Mouse (Mus musculus) liver, adult 2 months (tissue): Measurements from ENCODE around the gene Ptprd. TPM values are rescaled to one million over a fixed set of nuclear protein-coding genes. Genes with fewer than 3 reads are reported as not detected.

ENCODE experiments used
- DNase-seq: peaks from one replicate; pipeline ENCODE4 v3.0.0-alpha.2; 2011; ENCODE audit warnings: low read depth, low spot score; ENCODE audit errors: extremely low read depth
- H3K27ac ChIP-seq: fragments of 200-500 bp; replicated peaks from 2 replicates; pipeline ENCODE4 v1.5.1; 2012; ENCODE audit warnings: low read depth, mild to moderate bottlenecking, control low read depth, inconsistent platforms, low read length; ENCODE audit not compliant: insufficient read depth
- H3K27me3 ChIP-seq: fragments of 200-500 bp; 2 replicates; pipeline ENCODE4 v1.6.1; 2012; ENCODE audit warnings: mild to moderate bottlenecking, moderate library complexity, low read length, inconsistent platforms; ENCODE audit not compliant: control insufficient read depth, insufficient read depth
- H3K36me3 ChIP-seq: fragments of 200-500 bp; 2 replicates; pipeline ENCODE4 v1.6.1; 2012; ENCODE audit warnings: low read length, inconsistent platforms; ENCODE audit not compliant: control insufficient read depth, insufficient read depth
- H3K4me1 ChIP-seq: fragments of 200-500 bp; 2 replicates; pipeline ENCODE4 v1.6.1; 2011; ENCODE audit warnings: low read length; ENCODE audit not compliant: control insufficient read depth, insufficient read depth
- H3K4me3 ChIP-seq: fragments of 200-500 bp; 2 replicates; pipeline ENCODE4 v1.5.1; 2011; ENCODE audit warnings: low read depth, mild to moderate bottlenecking, control low read depth, low read length, moderate library complexity; ENCODE audit not compliant: insufficient read depth
- H3K79me2 ChIP-seq: fragments of 200-500 bp; 2 replicates; pipeline ENCODE4 v1.6.1; 2012; ENCODE audit warnings: inconsistent platforms, mild to moderate bottlenecking, low read length, moderate library complexity; ENCODE audit not compliant: control insufficient read depth, insufficient read depth
- H3K9ac ChIP-seq: fragments of 200-500 bp; 2 replicates; pipeline ENCODE4 v1.6.1; 2012; ENCODE audit warnings: low read depth, mild to moderate bottlenecking, control low read depth, inconsistent platforms, low read length
- CTCF ChIP-seq: fragments of 200-500 bp; IDR thresholded peaks from 2 replicates; pipeline ENCODE4 v1.5.1; 2011; ENCODE audit warnings: low read depth, low read length, control low read depth
- POLR2A ChIP-seq: fragments of 200-500 bp; IDR thresholded peaks from 2 replicates; pipeline ENCODE4 v1.6.1; 2011; ENCODE audit warnings: low read length, control low read depth; ENCODE audit not compliant: insufficient read depth; ENCODE audit errors: extremely low read depth
- WGBS: fragments of 180-500 bp; shearing (Covaris S2); methylation state at CpG from one replicate; pipeline ENCODE4 v1.1.7; 2018; 5-methylcytosine and 5-hydroxymethylcytosine counted together
- polyA plus RNA-seq: library from polyadenylated mRNA; depleted of rRNA; stranded (reverse); fragments of >200 nt; gene quantifications from 2 replicates; pipeline ENCODE4 v1.2.3, GENCODE M21; 2012
- total RNA-seq: library from RNA; depleted of rRNA; stranded (reverse); fragments of >200 nt; gene quantifications from 2 replicates; pipeline ENCODE4 v1.2.3, GENCODE M21; 2014

Ptprd gene
- total and polyA plus RNA-seq, 2 experiments, result 15.4 to 127 TPM

DNA sequence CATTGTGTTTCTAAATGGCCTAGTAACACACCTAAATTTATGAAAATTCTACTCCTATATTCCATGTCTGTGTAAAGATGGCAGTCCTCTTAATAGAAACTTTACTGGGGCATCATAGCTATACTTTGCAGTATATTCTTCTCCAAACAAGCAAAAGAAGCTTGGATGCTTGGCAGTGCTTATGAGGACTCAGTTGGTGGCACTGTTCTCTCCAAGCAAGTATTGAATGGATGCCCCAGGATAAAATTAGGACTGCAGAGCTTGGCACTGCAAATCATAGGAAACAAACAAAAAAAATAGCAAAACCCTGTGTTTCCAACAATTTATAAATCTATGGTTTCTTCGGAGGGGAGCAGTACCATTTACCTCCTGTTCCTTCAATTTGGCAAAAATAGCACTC is 549.5 kb downstream of the Ptprd start:
- H3K4me1 ChIP-seq, result no peaks in the 10 kb centered on the region
- no peak overlapping the region for H3K27ac ChIP-seq
- no peaks in the 10 kb centered on the region for H3K79me2 ChIP-seq
- H3K9ac ChIP-seq, result no peak overlapping the region
- no peak overlapping the region for H3K4me3 ChIP-seq
- 72% methylated on average over 1 of the region's 1 CpGs for WGBS
- TF ChIP-seq POLR2A, result no peak
- no peak for TF ChIP-seq CTCF
- H3K27me3 ChIP-seq, result no peaks in the 10 kb centered on the region
- DNase-seq, result no peak
- H3K36me3 ChIP-seq, result no peaks in the 10 kb centered on the region

DNA sequence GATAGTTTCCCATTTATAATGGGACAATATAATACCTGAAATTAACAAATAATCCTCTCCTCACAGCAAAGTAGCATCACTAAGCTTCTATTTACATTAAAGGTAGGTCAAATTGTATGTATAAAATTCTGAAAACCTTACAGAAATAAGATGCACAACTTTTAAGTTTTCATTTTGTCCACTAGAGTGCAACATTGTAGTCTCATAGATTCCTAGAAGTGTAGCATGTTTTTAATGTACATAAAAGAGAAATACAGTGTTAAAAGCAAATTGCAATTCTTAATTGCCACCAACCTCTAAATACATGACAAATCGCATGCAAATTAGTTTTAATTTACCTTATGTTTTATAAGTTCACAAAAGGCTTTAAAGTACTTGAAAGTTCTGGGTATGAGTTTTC is 556.1 kb downstream of the Ptprd start:
- no peaks in the 10 kb centered on the region for H3K36me3 ChIP-seq
- DNase-seq, result no peak
- no peak overlapping the region for H3K4me3 ChIP-seq
- H3K27me3 ChIP-seq, result no peaks in the 10 kb centered on the region
- H3K9ac ChIP-seq, result no peak overlapping the region
- H3K79me2 ChIP-seq, result no peaks in the 10 kb centered on the region
- TF ChIP-seq CTCF, result no peak
- TF ChIP-seq POLR2A, result no peak
- H3K4me1 ChIP-seq, result no peaks in the 10 kb centered on the region
- no peak overlapping the region for H3K27ac ChIP-seq
- 75% methylated on average over 1 of the region's 1 CpGs for WGBS

DNA sequence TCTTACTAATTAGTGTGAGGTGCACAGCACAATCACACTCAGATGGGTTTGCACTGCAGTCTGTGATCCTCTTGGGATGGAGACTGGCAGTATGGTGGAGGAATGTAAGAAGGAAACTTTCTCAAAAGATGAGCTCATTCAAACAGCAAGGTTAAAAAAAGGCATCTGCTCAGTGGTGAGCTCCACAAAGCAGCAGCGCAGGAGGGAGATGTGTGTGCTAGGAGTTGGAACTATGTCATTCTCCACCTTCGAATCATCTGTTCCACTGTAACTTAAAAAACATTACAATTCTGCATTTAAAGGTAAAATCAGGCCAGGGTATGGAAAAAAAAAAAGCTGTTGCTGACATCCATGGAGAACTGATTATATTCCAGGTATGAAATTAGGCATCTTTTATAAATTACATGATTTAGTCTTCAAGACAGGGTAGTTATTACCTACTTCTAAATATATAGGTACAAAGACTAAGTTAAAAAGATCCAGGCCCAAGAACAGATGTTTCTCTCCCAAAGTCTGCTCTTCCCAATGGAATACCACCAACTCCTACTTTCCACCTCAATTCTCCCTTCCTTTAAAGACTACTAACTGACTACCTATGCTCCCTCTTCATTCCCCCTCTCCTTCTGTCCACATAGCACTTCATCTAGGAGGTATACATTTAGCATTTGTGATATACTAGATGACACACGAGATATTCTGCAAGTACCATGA is 562.0 kb downstream of the Ptprd start:
- Histone ChIP-seq H3K27me3 (no peaks in the 10 kb centered on the region), H3K27ac (no peak overlapping the region), H3K4me3 (no peak overlapping the region), H3K36me3 (no peaks in the 10 kb centered on the region), H3K79me2 (no peaks in the 10 kb centered on the region), H3K4me1 (no peaks in the 10 kb centered on the region), H3K9ac (no peak overlapping the region)
- WGBS, result 73% methylated on average over 3 of the region's 3 CpGs
- TF ChIP-seq CTCF, result no peak
- no peak for DNase-seq

DNA sequence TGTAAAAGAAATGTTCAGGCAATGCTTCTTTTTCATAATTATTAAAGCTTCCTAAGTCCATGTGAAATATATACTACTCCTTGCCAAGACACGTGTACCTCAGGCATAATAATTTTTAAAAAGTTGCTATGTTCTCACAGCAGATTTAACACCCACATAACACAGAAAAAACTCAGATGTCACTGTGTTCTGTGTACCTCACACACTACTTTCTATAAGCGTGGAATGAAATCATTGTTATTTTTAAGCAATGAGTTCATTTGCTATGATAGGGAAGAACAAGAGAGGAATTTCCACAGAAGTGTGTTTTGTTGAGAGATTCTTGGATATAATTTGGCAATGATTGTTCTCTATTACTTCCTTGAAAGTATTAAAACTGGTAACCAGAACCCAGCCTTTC is 562.9 kb downstream of the Ptprd start:
- Histone ChIP-seq H3K79me2 (no peaks in the 10 kb centered on the region), H3K27me3 (no peaks in the 10 kb centered on the region), H3K4me1 (no peaks in the 10 kb centered on the region), H3K4me3 (no peak overlapping the region), H3K36me3 (no peaks in the 10 kb centered on the region), H3K27ac (no peak overlapping the region), H3K9ac (no peak overlapping the region)
- no peak for TF ChIP-seq POLR2A
- TF ChIP-seq CTCF, result no peak
- no peak for DNase-seq
- 78% methylated on average over 2 of the region's 2 CpGs for WGBS

DNA sequence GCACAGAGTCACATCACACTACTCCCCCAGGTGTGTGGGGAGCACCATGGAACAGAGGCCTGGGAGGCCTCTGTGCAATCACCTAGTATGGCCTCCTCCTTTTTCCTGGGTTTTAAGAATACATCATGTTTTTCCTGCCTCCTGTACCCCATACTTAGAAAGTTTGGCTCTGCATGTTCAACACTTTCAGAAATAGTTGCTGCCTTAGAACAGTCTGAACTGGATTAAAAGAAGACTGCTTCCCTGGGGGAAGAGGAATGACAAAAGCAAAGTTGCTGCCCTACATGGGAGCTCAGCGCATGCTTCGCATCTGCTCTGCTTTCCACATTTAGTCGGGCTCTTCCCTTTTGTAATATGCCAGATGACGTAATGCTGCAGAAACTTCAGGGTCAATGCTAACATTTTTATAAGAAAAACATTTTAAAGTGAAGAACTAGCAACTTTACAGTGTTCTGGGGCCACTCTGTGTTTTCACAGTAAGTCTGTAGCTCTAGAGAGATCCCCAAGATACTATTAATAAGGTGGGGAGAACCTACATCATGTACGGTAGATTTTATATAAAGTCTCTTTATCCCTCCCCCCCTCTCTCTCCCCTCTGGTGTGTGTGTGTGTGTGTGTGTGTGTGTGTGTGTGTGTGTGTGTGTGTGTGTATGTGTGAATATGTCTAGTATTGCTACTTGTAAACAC is 564.2 kb downstream of the Ptprd start:
- Histone ChIP-seq H3K4me3 (no peak overlapping the region), H3K79me2 (no peaks in the 10 kb centered on the region), H3K27ac (no peak overlapping the region), H3K9ac (no peak overlapping the region), H3K36me3 (no peaks in the 10 kb centered on the region), H3K27me3 (no peaks in the 10 kb centered on the region), H3K4me1 (no peaks in the 10 kb centered on the region)
- WGBS, result 84% methylated on average over 5 of the region's 5 CpGs
- no peak for TF ChIP-seq CTCF
- TF ChIP-seq POLR2A, result no peak
- no peak for DNase-seq

DNA sequence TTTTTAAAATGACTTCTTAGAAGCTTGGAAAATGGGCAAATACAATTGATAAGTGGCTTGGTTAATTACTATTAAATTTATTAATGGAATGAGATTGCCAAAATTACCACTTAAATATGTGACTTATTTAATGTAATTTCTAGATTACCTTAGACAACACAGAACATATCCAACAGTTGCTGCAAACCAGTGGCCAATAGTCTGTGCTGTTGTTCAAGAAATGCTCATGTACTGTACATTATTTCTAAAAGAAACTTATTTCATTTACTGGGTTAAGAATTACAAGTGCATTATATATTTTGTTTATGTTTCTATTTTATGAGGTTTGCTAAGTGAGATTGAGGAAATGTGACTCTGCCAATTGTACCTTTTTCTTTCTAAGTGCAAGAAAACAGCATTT is 567.3 kb downstream of the Ptprd start:
- no peaks in the 10 kb centered on the region for H3K4me1 ChIP-seq
- no peak overlapping the region for H3K4me3 ChIP-seq
- no peak overlapping the region for H3K27ac ChIP-seq
- no peaks in the 10 kb centered on the region for H3K27me3 ChIP-seq
- no peaks in the 10 kb centered on the region for H3K79me2 ChIP-seq
- H3K36me3 ChIP-seq, result no peaks in the 10 kb centered on the region
- no peak overlapping the region for H3K9ac ChIP-seq
- no peak for DNase-seq
- TF ChIP-seq POLR2A (no peak), CTCF (no peak)
